Mouse (Mus musculus): ENCODE results near the gene Rora.

DNA sequence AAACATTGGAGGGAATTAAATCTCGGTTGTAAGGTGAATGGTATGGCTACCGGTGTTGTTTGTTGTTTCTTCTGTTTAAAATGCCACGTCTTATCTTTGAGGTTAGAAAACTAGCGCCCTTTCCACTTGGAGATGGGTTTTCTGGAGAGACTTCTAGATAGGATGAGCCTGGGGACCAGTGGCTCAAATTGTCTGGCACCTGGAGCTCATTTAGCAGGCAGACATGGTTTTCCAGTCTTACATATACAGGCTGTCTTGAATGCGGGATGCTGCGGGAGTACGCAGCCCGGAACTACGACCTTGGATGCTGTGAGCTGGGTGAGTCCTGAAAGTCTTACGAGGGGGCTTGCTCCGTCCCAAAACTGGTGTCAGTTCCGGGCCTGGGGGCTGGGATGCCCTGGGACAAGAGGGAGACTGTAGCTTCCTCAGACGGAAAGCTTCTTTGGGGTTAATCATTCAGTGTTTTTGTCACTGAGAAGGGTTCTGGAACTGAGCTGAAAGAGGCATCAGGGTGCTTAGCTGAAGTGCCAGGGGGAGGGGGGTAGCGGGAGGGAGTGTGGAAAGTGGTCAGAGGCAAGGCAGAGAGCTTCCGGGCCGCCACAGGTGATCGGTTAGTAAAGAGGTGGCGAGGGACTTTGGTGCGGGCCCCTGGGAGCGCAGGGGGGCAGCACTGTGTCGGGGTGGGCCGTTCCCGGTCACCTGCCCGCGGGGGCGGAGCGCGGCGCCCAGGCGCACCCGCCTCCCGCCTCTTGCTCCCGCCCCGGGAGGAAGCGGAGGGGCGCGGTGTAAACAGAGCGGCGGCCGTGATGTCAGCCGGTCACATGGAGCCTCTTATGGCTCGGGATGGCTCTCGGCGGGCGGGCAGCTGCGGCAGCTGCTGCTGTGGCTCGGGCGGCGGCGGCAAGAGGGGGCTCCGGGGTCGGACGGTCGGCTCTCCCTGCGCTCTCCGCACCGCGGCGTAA lies 635.8 kb downstream of the Rora start:
- TF ChIP-seq CTCF (IDR thresholded peaks at IDR 0.05; ENCODE audit: borderline replicate concordance, extremely low read depth, insufficient read depth, insufficient read length) (no peak), POLR2A (IDR thresholded peaks at IDR 0.05; ENCODE audit: borderline replicate concordance, extremely low read depth, insufficient read depth, insufficient read length, poor library complexity, severe bottlenecking) (0 out of 2 replicates have a peak, but pooled peaks have one; percentile 48)

Data from brain, embryonic 14.5 days (tissue).